Comparison of ENCODE assay signal across 8 mouse cellular contexts in the genomic region with DNA sequence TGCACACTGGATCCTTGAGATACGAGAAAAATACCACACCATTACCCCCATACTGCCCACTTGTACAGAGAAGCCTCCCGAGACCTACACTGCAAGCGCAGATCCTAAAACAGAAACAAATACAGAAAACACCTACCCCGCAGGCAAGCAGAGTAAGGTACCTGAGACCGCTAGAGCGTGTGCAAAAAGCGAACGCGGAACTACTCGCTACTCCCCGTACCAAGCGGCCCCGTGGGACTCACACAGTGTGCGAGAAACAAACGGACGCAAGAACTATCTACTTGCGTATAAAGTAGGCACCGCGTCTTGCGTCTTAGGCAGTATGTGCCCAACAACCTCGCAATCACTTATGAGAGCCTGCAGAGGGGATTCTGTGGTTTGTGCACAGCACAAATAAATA. TPM values are rescaled to one million over a fixed set of nuclear protein-coding genes. Genes with fewer than 3 reads are reported as not detected.
A peak's percentile ranks its signal among the peaks of the same experiment; 100 is the strongest.
DNase-seq lines count a peak whose midpoint lies in the region; ATAC-seq and TF ChIP-seq lines count a peak whose summit lies in the region.

No protein-coding gene starts in this region.

- H3K36me3 ChIP-seq in embryonic facial prominence, embryonic 11.5 days (replicated peaks; ENCODE audit: control insufficient read depth, insufficient read depth, low read depth, low read length) = no peaks in the 10 kb centered on the region
- H3K36me3 ChIP-seq in limb, embryonic 10.5 days = no peaks in the 10 kb centered on the region
- H3K36me3 ChIP-seq in neural tube, embryonic 14.5 days (ENCODE audit: control insufficient read depth, insufficient read depth, low read length) = no peaks in the 10 kb centered on the region

- H3K9me3 ChIP-seq in embryonic facial prominence, embryonic 11.5 days (replicated peaks; ENCODE audit: control insufficient read depth, low read length) = no peaks in the 10 kb centered on the region
- H3K9me3 ChIP-seq in limb, embryonic 10.5 days (replicated peaks) = no peaks in the 10 kb centered on the region
- no peaks in the 10 kb centered on the region for H3K9me3 ChIP-seq in neural tube, embryonic 14.5 days (ENCODE audit: control insufficient read depth, low read length)

- peak overlapping the region; percentile 28 for H3K4me3 ChIP-seq in left cerebral cortex, adult 2 months
- H3K4me3 ChIP-seq in embryonic facial prominence, embryonic 11.5 days (ENCODE audit: low read depth, low read length) = no peak overlapping the region
- H3K4me3 ChIP-seq in limb, embryonic 10.5 days = peak overlapping the region; percentile 24
- H3K4me3 ChIP-seq in neural tube, embryonic 14.5 days (ENCODE audit: low read depth, low read length) = peak overlapping the region; percentile 9

- ATAC-seq in embryonic facial prominence, embryonic 11.5 days (replicated peaks; ENCODE audit: insufficient number of reproducible peaks, low FRiP score, low TSS enrichment, low read depth) = no peak
- no peak for ATAC-seq in neural tube, embryonic 14.5 days (ENCODE audit: low read depth)

- TF ChIP-seq CTCF in left cerebral cortex, adult 2 months (IDR thresholded peaks at IDR 0.05) = no peak

- peaks cover 51% of the 10 kb centered on the region for H3K27me3 ChIP-seq in embryonic facial prominence, embryonic 11.5 days (ENCODE audit: control insufficient read depth, insufficient read depth, low read length)
- peaks cover 92% of the 10 kb centered on the region for H3K27me3 ChIP-seq in limb, embryonic 10.5 days (ENCODE audit: low read depth, poor library complexity, severe bottlenecking)
- no peaks in the 10 kb centered on the region for H3K27me3 ChIP-seq in neural tube, embryonic 14.5 days (ENCODE audit: control insufficient read depth, insufficient read depth, low read length)

- WGBS in embryonic facial prominence, embryonic 11.5 days = 4% methylated on average over 21 of the region's 21 CpGs
- 4% methylated on average over 21 of the region's 21 CpGs for WGBS in limb, embryonic 10.5 days
- WGBS in neural tube, embryonic 14.5 days = 3% methylated on average over 21 of the region's 21 CpGs

- no peak overlapping the region for H3K27ac ChIP-seq in left cerebral cortex, adult 2 months
- H3K27ac ChIP-seq in embryonic facial prominence, embryonic 11.5 days (replicated peaks; ENCODE audit: low read depth, low read length) = no peak overlapping the region
- H3K27ac ChIP-seq in limb, embryonic 10.5 days = no peak overlapping the region
- H3K27ac ChIP-seq in neural tube, embryonic 14.5 days (ENCODE audit: low read depth, low read length) = no peak overlapping the region

- H3K4me1 ChIP-seq in embryonic facial prominence, embryonic 11.5 days (ENCODE audit: control insufficient read depth, insufficient read depth, low read length) = peaks cover 4% of the 10 kb centered on the region
- peaks cover 36% of the 10 kb centered on the region for H3K4me1 ChIP-seq in limb, embryonic 10.5 days
- H3K4me1 ChIP-seq in neural tube, embryonic 14.5 days (ENCODE audit: control insufficient read depth, insufficient read depth, low read length) = peaks cover 22% of the 10 kb centered on the region

- no peak for DNase-seq in left cerebral cortex, adult 2 months (ENCODE audit: extremely low spot score in 1 of 2, low spot score in 2 of 2)
- DNase-seq in left cerebral cortex, postnatal 10 days (ENCODE audit: extremely low spot score in 1 of 2, low spot score in 2 of 2) = no peak
- peak; percentile 25 for DNase-seq in embryonic facial prominence, embryonic 11.5 days (ENCODE audit: low spot score)
- DNase-seq in limb, embryonic 10.5 days (ENCODE audit: low spot score) = peak; percentile 40
- DNase-seq in ovary, postnatal 10 days (ENCODE audit: low spot score) = no peak
- DNase-seq in adipocyte (ENCODE audit: low spot score) = no peak
- no peak for DNase-seq in adrenal gland, adult 2 months

- peak overlapping the region; percentile 16; the same call in 1 of the 2 replicates for H3K4me2 ChIP-seq in embryonic facial prominence, embryonic 11.5 days (ENCODE audit: low read depth, low read length)
- peak overlapping the region; percentile 38 for H3K4me2 ChIP-seq in neural tube, embryonic 14.5 days (ENCODE audit: low read depth, low read length)

- intact Hi-C loops in left cerebral cortex, adult 2 months (cut with DNase I) = loop anchor here (5.0 kb wide), 1 partner anchor 150 kb away; no protein-coding TSS in a partner anchor
- intact Hi-C loops in left cerebral cortex, postnatal 10 days (cut with DNase I) = no loop called here

- no peak overlapping the region for H3K9ac ChIP-seq in embryonic facial prominence, embryonic 11.5 days (replicated peaks; ENCODE audit: low read length)
- peak overlapping the region; percentile 32; the same call in 1 of the 2 replicates for H3K9ac ChIP-seq in neural tube, embryonic 14.5 days (replicated peaks; ENCODE audit: low read depth, low read length)

RNA-seq across cellular contexts. Expression of gene Pou2f2, which starts 2.3 kb away (rescaled TPM):
- total RNA-seq in left cerebral cortex, adult 2 months (2021) = 10 to 100 TPM; 12.5 to 14.0 TPM
- total RNA-seq in left cerebral cortex, postnatal 10 days (2021) = 10 to 100 TPM; 11.0 to 14.1 TPM
- polyA plus RNA-seq in embryonic facial prominence, embryonic 11.5 days (2014; fragmentation: Nextera tagmentation; extraction: Ambion mirVana) = 4.2 and 9.8 TPM in 2 replicates
- polyA plus RNA-seq in limb, embryonic 10.5 days (2016; fragmentation: Nextera tagmentation; extraction: Ambion mirVana) = 3.3 and 4.1 TPM in 2 replicates
- polyA plus RNA-seq in neural tube, embryonic 14.5 days (2014; fragmentation: Nextera tagmentation; extraction: Ambion mirVana) = 27.5 and 33.6 TPM in 2 replicates
- total RNA-seq in adrenal gland, adult 2 months (2021) = under 1 TPM; 0.46 to 0.90 TPM
- 2.7 and 3.2 TPM in 2 replicates for polyA plus RNA-seq in adrenal gland, adult 2 months (2012; rRNA removed)

RNA-seq across cellular contexts. Expression of gene Dedd2, which starts 38.6 kb away (rescaled TPM):
- 10 to 100 TPM; 23.9 to 26.3 TPM for total RNA-seq in left cerebral cortex, adult 2 months (2021)
- total RNA-seq in left cerebral cortex, postnatal 10 days (2021) = 10 to 100 TPM; 22.7 to 23.8 TPM
- polyA plus RNA-seq in embryonic facial prominence, embryonic 11.5 days (2014; fragmentation: Nextera tagmentation; extraction: Ambion mirVana) = 7.7 and 7.9 TPM in 2 replicates
- polyA plus RNA-seq in limb, embryonic 10.5 days (2016; fragmentation: Nextera tagmentation; extraction: Ambion mirVana) = 10.5 and 11.5 TPM in 2 replicates
- 14.9 and 15.3 TPM in 2 replicates for polyA plus RNA-seq in neural tube, embryonic 14.5 days (2014; fragmentation: Nextera tagmentation; extraction: Ambion mirVana)
- 10 to 100 TPM; 15.6 to 17.9 TPM for total RNA-seq in adrenal gland, adult 2 months (2021)
- 36.3 and 39.5 TPM in 2 replicates for polyA plus RNA-seq in adrenal gland, adult 2 months (2012; rRNA removed)

RNA-seq across cellular contexts. Expression of gene Zfp526, which starts 39.4 kb away (rescaled TPM):
- 10 to 100 TPM; 10.6 to 11.2 TPM for total RNA-seq in left cerebral cortex, adult 2 months (2021)
- total RNA-seq in left cerebral cortex, postnatal 10 days (2021) = 1 to 10 TPM; 7.8 to 8.5 TPM
- 2.5 and 3.5 TPM in 2 replicates for polyA plus RNA-seq in embryonic facial prominence, embryonic 11.5 days (2014; fragmentation: Nextera tagmentation; extraction: Ambion mirVana)
- 3.1 and 3.3 TPM in 2 replicates for polyA plus RNA-seq in limb, embryonic 10.5 days (2016; fragmentation: Nextera tagmentation; extraction: Ambion mirVana)
- polyA plus RNA-seq in neural tube, embryonic 14.5 days (2014; fragmentation: Nextera tagmentation; extraction: Ambion mirVana) = 1.7 and 2.8 TPM in 2 replicates
- 10 to 100 TPM in 1 of 2 experiments, 1 to 10 TPM in 1; 9.9 to 10.4 TPM for total RNA-seq in adrenal gland, adult 2 months (2021)
- 16.3 and 19.9 TPM in 2 replicates for polyA plus RNA-seq in adrenal gland, adult 2 months (2012; rRNA removed)

RNA-seq across cellular contexts. Expression of gene Gsk3a, which starts 55.8 kb away (rescaled TPM):
- 100 to 1,000 TPM; 215 to 220 TPM for total RNA-seq in left cerebral cortex, adult 2 months (2021)
- total RNA-seq in left cerebral cortex, postnatal 10 days (2021) = 100 to 1,000 TPM; 205 TPM
- polyA plus RNA-seq in embryonic facial prominence, embryonic 11.5 days (2014; fragmentation: Nextera tagmentation; extraction: Ambion mirVana) = 12.6 and 15.7 TPM in 2 replicates
- polyA plus RNA-seq in limb, embryonic 10.5 days (2016; fragmentation: Nextera tagmentation; extraction: Ambion mirVana) = 11.7 and 12.0 TPM in 2 replicates
- polyA plus RNA-seq in neural tube, embryonic 14.5 days (2014; fragmentation: Nextera tagmentation; extraction: Ambion mirVana) = 21.5 and 25.1 TPM in 2 replicates
- total RNA-seq in adrenal gland, adult 2 months (2021) = 100 to 1,000 TPM in 1 of 2 experiments, 10 to 100 TPM in 1; 98.9 to 107 TPM
- polyA plus RNA-seq in adrenal gland, adult 2 months (2012; rRNA removed) = 121 and 150 TPM in 2 replicates

Comparison
In these comparisons a context has a peak if more than half of its experiments do, and no peak if none do; other contexts are left out.
1. DNase-seq: peak in embryonic facial prominence, embryonic 11.5 days (single experiment) and limb, embryonic 10.5 days (single experiment); none in left cerebral cortex, adult 2 months (0 of 2), left cerebral cortex, postnatal 10 days (0 of 2), ovary, postnatal 10 days (single experiment), adipocyte (single experiment) and adrenal gland, adult 2 months (single experiment).